Mouse (Mus musculus) left cerebral cortex, postnatal 14 days (tissue): ENCODE measurements around the gene Mybpc1. TPM values are rescaled to one million over a fixed set of nuclear protein-coding genes. Genes with fewer than 3 reads are reported as not detected.
A peak's percentile ranks its signal among the peaks of the same experiment; 100 is the strongest.
"Not testable (repeated sequence)": the region's sequence is repeated elsewhere in the genome, so short reads cannot be mapped to it uniquely, and the experiment has no call there.

ENCODE experiments used
- DNase-seq, 2 experiments: peaks; one replicate each; pipeline ENCODE4 v3.0.0; 2021 to 2022; ENCODE audit warnings: low spot score in 2 of 2, mixed read lengths in 1 of 2
- intact Hi-C: fragments of 180-260 bp; cut with DNase I; formaldehyde crosslinking; loops from one replicate; pipeline ENCODE4 v1.15.1; 2025
- total RNA-seq, 2 experiments: library from RNA; stranded (reverse); gene quantifications; 2 replicates each; pipeline ENCODE4 v1.2.3; 2021

Gene Mybpc1
- total RNA-seq, 2 experiments from 2014 or later: 5.5 to 6.2 TPM

DNA sequence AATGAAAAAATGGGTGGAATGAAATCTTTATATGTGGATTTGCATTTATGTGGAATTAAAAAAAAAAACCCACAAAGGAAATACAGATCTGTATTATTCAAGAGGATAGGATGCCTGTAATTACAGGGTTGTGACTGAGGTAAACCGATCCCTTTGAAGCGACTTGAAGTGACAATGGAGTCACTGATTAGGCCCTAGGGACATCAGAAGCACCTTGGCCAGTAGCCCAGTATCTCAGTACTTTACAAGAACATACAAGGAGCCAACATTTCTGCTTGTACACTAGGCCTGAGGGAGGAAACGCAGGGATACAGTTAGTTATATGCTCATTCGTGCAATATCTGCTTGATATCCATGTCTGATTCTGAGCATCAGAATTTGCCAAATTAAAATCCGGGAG lies 32.8 kb downstream of the Mybpc1 start:
- intact Hi-C loops: no loop called here
- DNase-seq: peak in 1 of 2 experiments; percentile 7

- intact Hi-C loops: no loop called here
Observed at GRCm38 (mm10) chr10:88557046-88557445, 47.9 kb downstream of the Mybpc1 start.

DNA sequence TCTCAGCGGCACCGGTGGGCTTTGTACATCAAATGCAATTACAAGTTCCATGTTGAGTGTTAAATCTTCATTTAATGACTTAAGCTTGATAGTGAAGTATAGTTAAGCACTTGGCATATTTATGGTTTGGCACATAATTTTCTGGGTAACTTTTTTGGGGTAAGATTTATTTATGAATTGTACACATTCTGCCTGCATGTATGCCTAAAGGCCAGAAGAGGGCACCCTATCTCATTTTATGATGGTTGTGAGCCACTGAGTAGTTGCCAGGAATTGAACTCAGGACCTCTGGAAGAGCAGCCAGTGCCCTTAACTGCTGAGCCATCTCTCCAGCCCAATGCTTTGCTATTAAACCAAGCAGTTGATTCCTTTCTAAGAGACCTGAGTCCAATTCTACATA lies 52.2 kb downstream of the Mybpc1 start:
- DNase-seq: no peak
- intact Hi-C loops: no loop called here

More at GRCm38 (mm10) chr10:88557046-88557445, 47.9 kb downstream of the Mybpc1 start:
- DNase-seq: no peak

- intact Hi-C loops: no loop called here
- DNase-seq: no peak
Observed at GRCm38 (mm10) chr10:88550225-88550624, 54.7 kb downstream of the Mybpc1 start.

- no peak for DNase-seq
- intact Hi-C loops: no loop called here
Observed at GRCm38 (mm10) chr10:88547635-88548034, 57.3 kb downstream of the Mybpc1 start.

GRCm38 (mm10) chr10:88530631-88531030 lies 74.3 kb downstream of the Mybpc1 start:
- intact Hi-C loops: no loop called here

DNA sequence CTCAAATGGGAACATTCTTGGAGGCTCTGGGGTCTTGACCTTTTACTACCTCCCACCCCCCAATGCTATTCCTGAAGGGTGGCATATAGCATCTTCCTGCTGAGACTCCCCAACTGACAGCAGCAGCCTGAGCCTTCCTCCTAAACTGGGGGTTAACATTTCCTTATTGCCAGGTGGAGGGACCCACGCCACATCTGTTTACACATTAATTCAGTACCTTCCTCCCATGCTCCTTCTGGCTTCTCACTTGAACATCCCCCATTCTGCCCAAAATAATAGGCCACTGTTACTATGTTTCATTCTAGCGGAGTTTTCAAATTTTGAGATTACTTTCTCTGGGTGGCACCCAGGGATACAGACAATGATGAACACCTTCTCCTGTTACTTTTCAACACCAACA lies 80.9 kb downstream of the Mybpc1 start:
- DNase-seq: no peak
- intact Hi-C loops: no loop called here

More at GRCm38 (mm10) chr10:88530631-88531030, 74.3 kb downstream of the Mybpc1 start:
- DNase-seq: no peak

DNA sequence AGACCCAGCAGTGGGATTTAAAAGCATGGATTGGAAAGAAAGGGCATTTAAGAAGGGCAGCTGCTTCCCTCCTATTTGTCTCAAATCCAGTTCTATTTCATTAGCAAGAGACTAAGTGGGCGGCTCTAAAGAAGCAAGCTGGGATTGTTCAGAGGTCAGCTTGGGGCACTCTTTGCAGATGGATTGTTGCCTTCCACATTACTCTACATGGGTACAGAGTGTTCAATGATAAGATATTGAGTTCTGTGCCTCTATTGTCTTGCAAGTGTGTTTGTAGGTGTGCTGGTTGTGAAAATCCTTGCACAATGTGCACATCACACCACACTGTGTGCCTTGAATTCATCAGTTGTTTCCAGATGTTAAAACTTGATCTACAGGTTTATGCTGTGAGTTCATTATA lies 81.7 kb downstream of the Mybpc1 start:
- intact Hi-C loops: no loop called here
- no peak for DNase-seq

DNA sequence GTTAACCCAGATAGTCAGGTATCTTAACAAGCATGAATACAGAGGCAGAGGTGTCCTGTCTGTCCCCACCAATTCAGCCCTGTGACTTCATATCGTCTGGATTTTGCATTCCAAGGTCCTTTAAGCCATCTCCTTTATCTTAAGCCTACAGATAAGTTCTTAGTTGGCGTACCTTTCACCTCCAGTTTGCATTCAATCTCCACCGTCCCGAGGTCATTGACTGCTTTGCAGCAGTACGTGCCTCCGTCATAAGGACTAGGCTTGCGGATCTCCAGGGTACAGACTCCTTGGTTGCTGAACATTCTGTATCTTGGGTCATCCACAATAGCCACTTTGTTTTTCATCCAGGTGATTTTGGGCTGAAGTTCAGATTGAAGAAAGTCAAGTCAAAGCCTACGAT lies 82.2 kb downstream of the Mybpc1 start:
- DNase-seq: no peak
- intact Hi-C loops: no loop called here

GRCm38 (mm10) chr10:88515049-88515448 lies 89.9 kb downstream of the Mybpc1 start:
- DNase-seq, intact Hi-C loops: not testable (repeated sequence)

DNA sequence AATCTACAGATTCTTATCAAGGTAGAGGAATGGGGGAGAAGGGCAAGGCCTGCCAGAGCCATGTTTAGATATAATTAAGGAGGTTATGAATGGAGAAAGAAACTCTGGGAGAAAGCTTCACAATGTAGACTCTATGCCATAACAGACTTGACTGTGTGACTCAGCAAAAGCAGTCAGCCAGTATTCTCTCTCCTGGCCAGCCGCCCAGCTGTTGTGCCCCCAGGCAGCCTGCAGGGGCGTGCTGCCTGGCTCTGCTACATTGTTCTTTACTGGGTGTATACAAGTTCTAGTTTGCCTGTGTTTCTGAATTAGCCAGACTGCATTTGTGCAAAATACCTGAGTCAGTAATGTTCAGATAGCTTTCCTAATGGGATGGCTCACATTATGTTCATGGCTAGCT lies 90.5 kb downstream of the Mybpc1 start:
- intact Hi-C loops: no loop called here
- DNase-seq: peak; percentile 53 to 81

DNA sequence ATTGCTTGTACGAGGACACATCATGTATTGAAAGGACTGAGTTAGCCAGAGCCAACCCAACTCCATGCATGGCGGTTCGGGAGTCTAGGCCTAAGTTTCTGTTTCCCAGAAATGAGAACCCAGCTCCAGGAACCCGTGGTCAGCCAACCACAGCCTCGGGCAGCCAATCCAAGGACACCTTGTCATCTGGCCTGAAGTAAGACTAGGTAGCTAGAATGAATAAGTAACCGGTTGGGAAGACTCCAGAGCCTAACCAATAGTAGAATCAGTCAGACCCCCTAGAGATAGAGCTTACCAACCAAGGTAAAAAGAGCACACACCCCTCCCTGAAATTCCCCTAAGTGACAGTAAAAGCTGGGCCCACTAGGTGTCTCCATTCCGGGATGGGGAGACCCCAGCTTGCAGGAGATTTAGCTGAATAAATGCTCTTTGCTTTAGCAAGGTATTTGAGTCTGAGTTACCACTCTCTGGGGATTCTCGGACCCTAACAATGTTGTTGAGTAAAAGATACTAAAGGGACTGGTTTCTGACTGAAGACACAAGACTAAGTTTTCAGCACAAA lies 91.3 kb downstream of the Mybpc1 start:
- no peak for DNase-seq
- intact Hi-C loops: no loop called here

DNA sequence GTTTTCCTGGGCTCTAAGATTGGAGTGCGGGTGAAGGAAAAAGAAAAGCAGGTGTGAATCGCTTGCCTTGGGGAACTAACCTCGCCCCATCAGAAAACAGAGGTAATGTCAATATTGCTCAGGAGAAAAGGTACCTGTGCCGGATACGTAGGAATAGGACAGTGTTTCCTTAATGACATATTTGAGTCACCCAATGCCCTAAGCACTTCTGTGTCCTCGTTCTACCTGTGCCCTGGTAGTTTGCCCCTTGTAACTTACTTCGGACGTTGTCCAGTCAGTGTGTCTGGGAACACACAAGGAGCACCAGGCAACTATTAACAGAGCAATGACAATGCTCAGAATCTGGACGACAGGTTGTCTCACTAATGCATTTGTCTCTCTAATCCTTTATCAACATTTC lies 93.6 kb downstream of the Mybpc1 start:
- no peak for DNase-seq
- intact Hi-C loops: no loop called here

DNA sequence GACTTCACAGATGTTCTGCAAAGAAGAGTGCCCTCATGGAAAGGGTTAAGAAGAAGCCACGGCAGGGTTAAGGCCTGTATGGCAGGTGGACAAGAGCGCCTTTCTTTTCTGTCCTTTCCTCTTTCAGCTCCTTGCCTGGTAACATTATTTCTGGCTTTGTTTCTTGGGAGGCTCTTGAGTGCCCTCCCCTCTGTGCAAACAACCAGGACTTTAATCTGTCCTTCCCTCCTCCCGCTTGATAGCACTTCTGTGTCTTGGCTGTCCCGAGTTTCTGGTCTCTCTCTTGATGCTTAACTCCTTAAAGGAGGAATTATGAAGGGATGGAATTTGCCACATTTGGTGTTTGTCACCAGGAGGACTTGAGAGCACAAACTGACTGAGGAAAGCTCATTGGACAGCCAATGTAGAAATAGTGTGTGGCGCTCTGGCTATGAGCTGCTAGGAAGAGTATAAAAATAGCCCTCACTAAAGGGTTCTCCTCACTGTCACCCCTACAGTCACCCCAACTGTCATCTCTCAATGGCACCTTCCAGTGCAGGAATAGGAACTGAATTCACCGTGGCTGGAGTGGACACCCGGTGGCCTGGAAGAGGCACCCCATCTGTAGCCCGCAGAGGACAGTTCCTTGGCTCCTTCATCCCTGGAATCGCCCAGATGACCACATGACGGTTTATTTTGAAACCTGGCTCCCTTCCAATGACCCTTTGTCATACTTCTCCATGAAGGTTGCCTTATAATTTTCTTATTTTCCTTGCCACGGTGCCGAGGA lies 94.3 kb downstream of the Mybpc1 start:
- DNase-seq: no peak
- intact Hi-C loops: no loop called here

- DNase-seq: no peak
- intact Hi-C loops: no loop called here
Observed at GRCm38 (mm10) chr10:88507691-88508143, 97.2 kb downstream of the Mybpc1 start.

- intact Hi-C loops: no loop called here
- DNase-seq: no peak
Observed at GRCm38 (mm10) chr10:88505256-88505655, 99.7 kb downstream of the Mybpc1 start.

DNA sequence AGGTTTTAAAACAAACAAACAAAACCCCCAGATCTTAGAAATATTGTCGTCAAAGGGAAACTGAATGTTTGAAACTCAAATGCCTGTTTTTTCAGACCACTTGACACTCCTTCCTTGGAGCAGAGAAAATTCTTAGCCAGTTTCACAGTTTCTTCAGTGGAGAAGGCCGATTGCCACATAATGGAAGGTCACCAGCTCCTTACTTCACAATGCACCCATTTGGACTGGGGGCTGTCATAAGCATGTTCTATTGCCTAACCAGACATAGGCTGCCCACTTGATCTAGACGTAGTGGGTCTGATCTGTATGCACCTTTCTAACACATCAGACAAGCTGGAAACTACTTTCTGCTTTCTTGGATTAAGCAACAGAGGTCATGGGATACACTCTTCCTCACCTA lies 100.5 kb downstream of the Mybpc1 start:
- intact Hi-C loops: no loop called here
- DNase-seq: no peak

DNA sequence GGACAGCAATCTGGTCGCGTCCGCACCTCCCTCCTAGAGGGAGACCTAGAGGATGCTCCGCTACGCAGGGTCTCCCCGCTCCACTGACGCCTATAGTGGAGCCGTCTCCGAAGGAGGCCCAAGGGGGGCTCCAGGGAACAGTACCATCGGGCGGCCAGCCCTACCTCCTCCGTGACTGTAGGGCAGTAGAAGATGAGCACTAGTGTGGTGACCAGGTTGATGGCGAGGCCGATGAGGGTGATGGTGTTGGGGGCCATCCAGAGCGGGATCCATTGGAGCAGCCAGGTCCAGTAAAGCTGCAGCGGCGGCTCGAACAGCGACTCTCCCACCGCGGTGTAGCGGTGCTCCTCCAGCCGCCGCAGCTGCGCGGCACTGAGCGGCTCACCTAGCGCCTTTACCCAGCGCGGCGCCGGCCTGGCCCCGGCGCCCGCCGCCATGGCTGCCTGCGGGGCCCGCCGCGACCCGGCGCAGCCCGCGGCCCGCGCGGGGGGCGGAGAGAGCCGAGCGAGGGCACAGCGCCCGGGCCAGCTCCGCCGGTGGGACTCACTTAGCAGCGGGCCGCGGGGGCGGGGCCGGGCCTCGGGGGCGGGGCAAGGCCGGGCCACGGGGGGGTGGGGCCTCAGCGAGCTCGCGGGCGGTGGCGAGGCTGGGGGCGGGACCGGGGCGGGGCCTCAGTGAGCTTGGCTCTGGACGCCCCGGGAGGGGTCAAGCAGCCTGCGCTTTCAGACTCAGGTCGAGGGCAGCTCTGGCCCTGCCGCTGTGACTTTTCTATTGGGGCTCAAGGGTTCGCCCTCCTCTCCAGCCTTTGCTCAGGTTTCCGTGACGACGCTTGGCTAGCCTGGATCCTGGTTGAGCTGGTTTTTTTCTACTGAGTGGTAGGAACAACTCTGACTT lies 101.3 kb downstream of the Mybpc1 start, which contains the start of gene Chpt1:
Gene Chpt1, minus strand, starts transcription at position 653 of the 894 bp plus-strand sequence.
- intact Hi-C loops: no loop called here
- DNase-seq: peak; percentile 70 to 80

GRCm38 (mm10) chr10:88502919-88503318 lies 102.0 kb downstream of the Mybpc1 start:
- intact Hi-C loops: no loop called here
- no peak for DNase-seq
